Mouse (Mus musculus): ENCODE results near the gene Mpig6b.
A peak's percentile ranks its signal among the peaks of the same experiment; 100 is the strongest.

Mpig6b gene

DNA sequence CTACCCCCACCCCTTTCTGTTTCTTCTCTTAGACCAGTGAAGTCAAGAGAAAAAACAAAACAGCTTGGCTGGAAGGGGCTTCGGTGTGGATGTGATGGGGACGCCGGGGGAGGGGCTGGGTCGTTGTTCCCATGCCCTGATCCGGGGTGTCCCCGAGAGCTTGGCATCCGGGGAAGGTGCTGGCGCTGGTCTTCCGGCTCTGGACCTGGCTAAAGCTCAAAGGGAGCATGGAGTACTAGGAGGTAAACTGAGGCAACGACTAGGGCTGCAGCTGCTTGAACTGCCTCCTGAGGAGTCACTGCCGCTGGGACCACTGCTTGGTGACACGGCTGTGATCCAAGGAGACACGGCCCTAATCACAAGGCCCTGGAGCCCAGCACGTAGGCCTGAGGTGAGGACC lies 5.9 kb downstream of the Mpig6b start:
- DNase-seq (ENCODE audit: low spot score in 2 of 2) = no peak

DNA sequence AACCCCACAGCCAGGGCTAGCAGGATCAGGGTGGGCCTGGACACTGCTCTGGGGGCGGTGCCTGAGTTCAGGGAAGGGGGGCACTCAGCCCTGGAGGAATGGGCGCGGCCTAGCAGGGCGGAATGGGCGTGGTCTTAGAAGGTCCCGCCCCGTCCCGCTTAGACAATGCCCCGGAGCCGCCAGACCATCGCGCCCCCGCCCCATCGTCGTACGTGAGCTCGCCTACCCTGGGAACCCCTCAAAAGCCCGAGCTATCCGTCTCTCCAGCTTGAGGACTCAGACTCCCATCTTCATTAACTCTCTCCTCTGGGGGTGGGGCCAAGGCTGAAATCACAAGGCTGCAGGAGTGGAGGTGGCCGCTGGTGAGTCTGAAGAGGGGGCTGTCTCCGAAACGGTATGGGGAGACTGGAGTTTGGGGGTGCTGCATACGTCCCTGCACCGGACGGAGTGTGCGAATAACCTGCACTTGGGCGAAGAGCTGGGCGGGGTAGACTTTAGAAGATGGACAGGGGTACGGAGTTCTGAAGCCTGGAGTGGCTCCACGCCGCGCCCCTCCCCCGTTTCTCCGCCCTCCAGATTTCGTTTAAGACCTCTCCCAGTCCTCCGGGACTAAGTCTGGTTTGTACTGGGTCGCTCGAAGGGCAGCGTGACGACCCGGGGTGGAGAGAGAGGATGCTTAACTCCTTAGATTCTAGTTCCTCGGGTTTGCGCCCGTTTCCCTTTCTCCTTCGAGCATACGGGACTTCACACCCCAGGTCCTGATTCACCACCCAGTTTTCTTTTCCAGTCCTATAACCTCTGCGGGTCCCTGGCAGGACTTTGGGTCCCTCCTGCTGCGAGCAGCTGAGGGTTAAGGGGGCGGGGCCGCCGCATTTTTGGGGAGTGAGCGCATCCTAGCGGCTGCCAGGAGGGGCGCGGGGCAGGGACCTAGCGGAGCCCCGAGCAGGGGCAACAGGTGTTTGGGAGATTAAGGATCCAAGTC lies 6.8 kb downstream of the Mpig6b start, which contains the start of gene Ddah2:
TSS of gene Ddah2 (plus strand) at position 125 of the 982 bp plus-strand sequence.
- DNase-seq (ENCODE audit: low spot score in 2 of 2) = peak; percentile 46 to 66

DNA sequence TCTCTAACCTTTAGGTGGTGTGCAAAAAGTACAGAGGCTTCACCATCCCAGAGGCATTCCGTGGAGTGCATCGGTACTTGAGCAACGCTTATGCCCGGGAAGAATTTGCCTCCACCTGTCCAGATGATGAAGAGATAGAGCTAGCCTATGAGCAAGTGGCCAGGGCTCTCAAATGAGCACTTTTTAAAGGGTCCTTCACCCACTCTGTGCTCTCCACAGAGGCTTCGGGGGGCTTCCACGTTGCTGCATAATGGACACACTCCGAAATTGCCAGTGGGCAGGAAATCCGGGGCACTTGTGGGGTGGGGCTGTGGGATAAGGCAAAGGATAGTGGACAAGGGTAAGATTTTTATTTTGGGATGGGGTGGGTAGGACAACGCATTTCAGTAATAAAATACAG lies 7.7 kb downstream of the Mpig6b start:
- DNase-seq (ENCODE audit: low spot score in 2 of 2) = no peak

DNA sequence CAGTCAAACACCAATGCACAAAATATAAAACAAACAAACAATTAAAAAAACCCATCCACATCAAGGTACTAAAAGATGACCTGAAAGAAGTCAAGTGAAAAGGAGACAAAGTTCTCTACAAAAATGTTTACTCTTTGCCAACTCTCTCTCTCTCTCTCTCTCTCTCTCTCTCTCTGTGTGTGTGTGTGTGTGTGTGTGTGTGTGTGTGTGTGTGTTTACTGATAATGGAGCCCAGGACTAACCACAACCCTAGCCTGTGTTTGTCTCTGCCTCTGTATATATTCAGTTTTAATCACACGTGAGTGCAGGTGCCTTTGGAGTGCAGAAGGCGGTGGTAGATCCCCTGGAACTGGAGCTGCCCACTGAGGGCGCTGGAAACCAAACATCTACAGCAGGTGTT lies 8.9 kb downstream of the Mpig6b start:
- no peak for DNase-seq (ENCODE audit: low spot score in 2 of 2)

DNA sequence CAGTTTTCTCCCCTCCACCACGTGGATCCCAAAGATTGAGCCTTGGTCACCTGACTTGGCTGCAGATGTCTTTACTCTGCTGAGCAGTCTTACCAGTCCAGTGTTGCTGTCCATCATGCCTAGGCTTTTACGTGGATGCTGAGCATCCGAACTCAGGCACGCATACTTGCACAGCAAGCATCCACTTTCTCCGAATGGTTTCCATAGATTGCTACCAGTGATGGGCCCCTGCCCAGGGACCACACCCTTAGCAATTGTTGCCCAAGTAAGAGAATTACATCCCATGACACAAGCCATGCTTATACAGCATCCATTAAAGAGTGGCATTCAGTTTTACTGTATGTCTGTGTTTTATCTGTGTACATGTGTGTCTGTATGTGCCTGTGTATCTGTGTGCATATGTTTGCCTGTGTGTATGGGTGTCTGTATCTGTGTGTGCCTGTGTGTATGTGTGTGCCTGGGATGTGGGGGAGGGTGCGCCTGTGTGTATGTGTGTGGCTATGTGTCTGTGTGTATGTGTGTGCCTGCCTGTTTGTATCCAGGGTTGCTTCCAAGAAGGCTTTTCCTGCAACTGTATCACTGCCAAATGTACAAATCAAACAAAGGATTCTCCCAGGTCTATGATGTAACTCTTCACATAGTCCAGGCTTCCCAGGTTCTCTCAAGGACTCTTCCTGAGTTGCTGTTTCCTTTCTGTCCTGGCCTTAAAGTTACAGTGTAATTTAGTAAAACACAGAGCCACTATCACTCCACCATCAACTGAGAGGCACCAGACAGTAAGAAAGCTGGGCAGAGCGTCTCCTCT lies 10.1 kb downstream of the Mpig6b start:
- DNase-seq (ENCODE audit: low spot score in 2 of 2) = no peak

DNA sequence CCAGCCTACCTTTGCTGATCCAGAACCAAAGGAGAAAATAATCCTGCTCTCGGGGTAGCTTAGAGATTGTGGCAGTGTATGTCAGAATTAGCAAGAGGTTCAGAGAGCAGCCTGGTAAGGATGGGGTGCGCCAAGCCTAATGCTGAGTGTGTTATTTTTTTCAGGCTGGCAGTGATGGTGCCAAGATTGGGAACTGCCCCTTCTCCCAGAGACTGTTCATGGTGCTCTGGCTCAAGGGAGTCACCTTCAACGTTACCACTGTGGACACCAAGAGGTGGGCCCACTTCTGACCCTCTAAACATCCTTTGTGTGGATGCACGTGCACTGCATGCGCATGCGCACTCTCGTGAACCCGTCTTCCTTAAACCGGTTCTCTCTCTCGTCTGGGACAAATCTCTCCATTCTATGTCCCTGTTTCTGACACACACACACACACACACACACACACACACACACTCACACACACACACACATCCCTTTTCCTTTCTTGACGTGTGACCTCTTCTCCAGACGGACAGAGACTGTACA lies 13.6 kb downstream of the Mpig6b start:
- no peak for DNase-seq (ENCODE audit: low spot score in 2 of 2)

DNA sequence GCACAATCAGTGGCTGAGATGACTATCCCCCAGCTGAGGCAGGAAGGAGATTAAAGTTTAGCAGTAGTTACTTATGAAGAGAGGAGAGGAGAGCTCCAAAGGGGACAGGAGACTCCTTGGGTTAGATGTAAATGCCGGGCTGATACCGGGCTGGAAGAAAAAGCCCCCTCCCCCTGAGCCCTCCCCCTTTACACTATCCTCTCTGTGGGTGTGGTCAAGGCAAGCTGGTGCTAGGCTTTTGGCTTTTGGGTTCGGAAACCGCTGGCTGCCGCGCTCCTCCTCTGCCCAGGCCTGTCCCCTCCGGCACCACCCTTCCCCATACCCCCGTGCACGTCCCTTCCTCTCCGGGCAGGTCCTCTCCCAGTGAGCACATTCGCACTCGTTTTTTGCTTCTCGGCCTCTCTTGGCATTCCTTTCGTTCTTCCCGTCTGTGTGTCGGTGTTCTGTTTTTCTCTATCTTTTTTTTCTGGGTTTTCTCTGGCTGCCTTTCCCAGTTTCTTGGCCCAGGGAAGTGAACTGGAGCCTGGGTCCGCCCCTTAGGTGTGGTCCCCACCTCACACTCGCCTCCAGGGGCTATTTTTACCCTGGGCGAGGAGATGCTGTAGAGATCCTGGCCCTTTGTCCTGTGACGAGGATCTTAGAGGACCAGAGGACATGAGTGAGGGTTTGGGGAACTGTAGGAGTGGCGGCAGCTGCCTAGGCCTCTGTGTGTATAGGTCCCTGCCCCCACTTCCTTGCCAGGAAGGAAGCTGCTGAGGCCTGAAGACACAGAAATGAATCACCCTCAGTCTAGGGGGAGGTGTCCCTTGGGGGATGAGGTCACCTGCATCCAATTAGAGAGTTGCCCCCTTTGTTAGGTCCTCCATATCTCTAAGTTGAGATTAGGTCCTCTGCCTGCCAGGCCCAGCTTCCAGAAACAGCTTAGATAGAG lies 14.6 kb downstream of the Mpig6b start:
- no peak for DNase-seq (ENCODE audit: low spot score in 2 of 2)

DNA sequence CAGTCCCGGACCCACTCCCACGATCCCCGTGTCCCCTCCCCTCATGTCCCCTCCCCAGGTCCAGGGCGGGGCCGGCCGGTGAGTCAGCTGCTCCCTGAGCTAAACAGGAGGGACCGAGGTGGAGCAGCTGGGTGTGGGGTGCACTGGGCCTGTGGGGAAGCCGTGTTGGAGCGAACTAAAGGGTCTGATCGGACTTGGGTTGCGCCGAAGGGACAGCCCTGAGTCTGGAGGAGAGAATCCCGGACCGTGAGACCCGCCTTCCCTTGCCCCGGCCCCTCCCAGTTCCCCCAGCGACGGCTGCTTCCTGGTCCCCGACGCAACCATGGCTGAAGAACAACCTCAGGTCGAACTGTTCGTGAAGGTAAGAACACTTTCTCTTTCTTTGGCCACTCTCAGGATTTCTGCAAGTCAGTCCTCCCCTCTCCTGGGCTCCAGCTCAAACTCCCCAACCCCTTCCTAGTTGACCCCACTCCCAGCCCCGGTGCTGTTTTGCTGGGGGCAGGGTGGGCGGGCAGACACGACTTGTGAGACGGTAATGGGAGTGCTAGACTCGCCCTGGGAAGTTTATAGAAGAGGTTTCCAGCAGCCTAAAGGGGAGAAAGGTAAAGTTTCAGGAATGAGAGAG lies 15.7 kb downstream of the Mpig6b start:
- DNase-seq (ENCODE audit: low spot score in 2 of 2) = no peak

DNA sequence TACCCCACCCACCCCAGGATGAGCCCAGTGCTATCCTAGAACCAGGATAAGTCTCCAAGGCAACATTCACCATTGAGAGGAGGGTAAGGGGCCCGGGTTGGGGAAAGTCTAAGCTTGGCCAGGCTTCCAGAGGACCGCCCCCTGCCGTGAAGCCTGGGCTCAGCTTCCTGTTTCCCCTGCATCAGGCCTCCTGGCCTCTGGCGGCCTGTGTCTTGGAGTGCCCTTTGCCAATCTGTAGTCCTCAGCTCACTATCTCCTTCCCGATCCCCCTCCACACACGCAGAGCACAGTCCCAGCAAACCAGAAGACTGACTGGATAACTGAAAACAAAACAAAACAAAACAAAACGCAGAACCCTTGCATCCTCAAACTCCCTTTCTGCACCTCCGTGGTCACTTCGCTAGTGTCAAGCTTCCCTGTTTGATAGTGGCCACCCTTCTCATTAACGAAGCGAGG lies 16.4 kb downstream of the Mpig6b start, which contains the start of gene Clic1:
TSS of gene Clic1 (plus strand) at position 406 of the 456 bp plus-strand sequence.
- no peak for DNase-seq (ENCODE audit: low spot score in 2 of 2)

DNA sequence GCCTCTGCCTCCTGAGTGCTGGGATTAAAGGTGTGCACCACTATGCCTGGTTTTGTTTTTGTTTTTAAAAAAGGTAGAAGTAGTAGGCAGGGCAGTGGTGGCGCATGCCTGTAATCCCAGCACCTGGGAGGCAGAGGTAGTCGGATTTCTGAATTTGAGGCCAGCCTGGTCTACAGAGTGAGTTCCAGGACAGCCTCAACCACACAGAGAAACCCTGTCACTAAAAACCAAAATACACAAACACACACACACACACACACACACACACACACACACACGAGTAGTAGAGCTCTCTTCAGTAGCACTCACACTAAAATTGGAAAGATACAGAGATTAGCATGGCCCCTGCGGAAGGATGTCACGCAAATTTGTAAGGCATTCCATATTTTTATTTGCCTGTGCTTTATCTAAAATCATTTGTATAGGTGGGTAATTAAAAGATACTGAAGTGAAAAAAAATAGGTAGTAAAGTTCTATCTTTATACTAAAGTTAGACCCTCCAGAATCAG lies 17.0 kb downstream of the Mpig6b start:
- no peak for DNase-seq (ENCODE audit: low spot score in 2 of 2)

DNA sequence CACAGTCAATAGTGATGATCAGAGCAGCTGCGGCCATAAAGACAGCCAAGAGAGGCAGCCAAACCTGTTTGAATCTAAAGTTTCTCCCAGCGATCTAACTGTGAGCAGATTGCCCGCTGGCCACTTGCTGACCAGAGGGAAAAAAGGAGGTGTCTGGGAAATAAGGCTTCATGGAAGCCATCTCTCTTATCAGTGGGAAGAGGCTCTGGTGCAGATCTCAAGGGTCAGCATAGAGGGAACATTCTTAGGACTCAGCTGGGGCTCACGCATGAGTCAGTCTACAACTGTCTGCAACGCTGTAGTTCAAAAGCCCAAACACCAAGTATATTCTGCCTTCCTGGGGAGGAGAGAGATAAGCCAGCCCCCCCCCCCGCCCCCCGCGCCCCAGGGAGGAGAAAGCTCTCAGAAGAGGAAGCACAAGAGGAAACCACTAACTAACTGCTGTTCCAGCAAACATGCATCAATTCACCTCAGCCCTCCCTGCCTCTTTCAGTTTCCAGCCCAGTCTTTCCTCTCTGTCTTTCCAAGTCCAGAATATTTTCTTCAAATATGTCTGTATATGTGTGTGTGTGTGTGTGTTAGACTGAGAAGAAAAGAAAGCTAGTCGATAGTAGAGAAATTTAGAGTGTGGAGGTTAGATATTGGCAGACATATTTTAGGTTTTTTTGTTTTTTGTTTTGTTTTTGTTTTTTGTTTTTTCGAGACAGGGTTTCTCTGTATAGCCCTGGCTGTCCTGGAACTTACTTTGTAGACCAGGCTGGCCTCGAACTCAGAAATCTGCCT lies 17.6 kb downstream of the Mpig6b start:
- no peak for DNase-seq (ENCODE audit: low spot score in 2 of 2)

DNA sequence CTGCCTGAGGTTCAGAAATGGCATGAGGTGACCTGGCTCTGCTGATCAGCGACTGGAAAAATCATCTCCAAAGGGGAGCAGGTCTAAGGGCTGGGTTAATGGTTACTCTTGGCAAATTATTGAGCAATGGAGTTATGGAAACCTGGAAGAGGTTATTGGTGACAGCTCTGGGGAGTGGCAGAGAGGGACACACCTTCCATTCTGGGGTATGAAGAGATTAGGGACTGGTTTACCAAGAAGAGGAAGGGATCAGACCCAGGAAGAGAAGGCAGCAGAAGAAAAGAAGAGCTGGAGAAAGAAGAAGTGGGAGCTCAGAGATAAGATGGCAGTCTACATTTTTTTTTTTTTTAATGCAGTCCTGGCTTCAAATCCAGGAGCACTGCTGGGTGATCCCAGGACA lies 18.3 kb downstream of the Mpig6b start:
- DNase-seq (ENCODE audit: low spot score in 2 of 2) = no peak

DNA sequence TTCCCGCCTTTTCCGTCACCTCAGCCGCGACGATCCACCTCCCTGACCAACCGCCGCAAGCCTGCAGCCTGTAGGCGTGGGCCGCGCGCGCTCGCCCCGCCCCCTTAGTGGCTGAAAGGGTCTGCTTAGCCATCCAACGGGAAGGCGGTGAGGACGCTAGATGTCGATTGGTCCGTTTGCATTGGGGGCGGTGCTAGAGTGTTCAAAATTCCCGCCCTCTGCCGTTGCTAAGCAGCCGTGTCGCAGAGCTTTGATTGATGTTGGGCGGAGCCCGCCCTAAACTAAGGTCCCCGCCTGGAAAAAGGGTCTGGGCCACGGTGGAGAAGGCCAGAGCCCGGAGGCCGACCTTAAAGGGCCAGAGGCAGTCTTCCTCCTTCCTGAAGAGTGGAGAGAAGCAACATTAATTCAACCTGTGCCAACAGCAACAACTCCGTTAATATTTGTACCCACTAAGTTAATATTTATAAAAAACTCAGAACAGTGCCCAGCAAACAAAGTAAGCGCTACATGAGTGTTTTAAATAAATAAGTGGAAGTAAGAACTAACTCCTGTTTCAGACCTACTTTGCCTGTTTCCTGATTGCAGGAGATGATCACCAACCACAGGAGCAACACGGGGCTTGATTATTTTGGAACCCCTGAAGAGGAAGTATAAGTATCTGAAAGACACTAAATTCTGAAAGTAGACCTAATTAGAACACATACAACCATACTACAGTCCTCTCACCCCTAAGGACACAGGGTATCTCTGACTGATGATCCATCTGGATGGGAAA lies 19.1 kb downstream of the Mpig6b start, which contains the start of gene Msh5:
TSS of gene Msh5 (minus strand) at position 65 of the 775 bp plus-strand sequence.
- peak; percentile 91 to 92 for DNase-seq (ENCODE audit: low spot score in 2 of 2)

DNA sequence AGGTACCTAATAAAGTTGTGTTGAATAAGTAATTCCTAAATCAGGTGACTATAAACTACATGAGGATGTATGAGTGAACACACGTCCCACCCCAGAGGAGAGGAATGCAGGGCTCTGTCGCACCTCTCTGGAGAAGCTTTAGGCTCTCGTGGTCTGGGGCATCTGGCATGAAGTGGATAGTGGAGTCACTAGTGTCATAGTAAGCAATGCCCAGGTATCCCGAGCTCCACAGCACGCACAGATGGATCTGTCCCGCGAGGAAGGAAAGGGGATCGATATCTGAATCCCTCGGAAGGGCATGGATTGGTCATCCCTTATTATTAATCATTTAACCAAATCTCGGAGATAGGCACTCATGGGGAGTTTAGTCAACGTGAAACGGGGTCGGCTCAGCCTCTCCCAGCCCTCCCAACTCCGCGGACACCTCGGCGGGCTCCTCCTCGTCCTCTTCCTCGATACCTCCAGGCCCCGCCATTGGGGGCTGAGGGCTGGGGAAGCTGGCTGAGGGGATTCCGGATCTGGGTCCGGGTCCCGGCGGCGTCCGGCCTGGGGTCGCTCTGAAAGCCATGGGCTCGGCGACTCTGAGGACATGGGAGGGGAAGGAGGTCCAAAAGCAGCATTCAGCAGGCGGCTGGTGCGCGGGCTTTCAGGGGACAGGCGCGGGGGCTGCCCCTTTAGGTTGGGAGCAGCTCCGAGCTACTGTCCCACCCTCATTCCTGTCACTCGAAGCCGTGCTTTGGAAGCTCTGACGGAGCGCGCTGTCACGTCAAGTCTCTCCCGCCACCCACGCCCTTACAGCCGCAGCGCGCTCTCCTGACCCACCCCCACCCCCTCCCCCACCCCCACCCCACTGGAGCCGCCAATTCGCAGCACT lies 19.9 kb downstream of the Mpig6b start:
- no peak for DNase-seq (ENCODE audit: low spot score in 2 of 2)

DNA sequence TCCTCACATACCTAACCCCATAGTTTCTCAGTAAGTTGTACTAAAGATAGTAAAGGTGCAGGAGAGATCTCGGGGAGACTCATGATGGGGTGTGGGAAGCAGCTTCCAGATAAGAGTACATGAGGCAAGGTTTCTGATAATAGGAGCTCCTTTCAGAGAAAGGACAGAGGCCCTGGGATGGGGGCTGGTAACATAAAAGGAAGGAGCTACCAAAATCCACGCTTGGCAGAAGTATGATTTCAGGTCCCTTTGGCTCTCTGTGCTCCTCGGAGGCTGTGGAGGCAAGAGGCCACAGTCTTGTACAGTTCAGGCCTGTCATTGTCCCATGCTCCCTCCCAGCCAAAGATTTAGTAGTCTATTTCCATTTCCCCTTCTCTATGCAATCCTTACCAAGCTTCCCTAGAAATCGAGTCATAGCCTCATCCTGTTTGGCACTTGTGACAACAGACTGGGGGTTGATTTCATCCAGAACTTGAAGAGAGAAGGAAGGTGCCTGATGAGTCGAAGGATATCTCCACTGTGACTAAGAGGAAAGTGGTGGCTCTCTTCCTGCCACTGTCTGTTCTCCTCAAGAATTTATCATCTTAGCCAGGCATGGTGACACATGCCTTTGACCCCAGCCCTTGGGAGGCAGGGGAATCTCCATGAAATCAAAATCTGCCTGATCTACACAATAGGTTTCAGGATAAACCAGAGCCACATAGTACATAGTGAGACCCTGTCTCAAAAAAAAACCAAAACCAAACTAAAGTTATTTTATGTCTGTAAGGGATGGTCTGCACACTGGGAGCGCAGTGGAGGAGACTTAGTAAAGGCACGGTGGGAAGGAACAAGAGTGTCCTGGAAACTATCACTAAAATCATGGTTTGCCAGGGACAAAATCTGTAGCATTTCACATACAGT lies 20.8 kb downstream of the Mpig6b start:
- no peak for DNase-seq (ENCODE audit: low spot score in 2 of 2)

DNA sequence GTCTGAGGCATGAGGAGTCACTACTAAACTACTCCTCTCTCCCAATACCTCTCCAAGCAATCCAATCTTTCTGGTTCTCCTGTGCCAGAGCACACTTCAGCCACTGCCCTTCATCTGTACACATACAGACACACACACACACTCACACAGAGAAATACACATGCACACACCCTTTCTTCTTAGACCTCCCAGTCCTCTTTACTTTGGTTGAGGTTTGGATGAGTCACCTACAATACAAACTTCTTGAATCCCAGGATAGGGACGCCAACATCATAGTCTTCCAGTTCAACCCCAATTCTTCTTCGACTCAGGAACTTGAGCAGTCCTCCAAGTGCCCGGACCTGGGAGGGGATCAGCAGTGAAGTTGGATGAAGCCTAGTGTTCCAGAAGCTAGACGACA lies 22.2 kb downstream of the Mpig6b start:
- no peak for DNase-seq (ENCODE audit: low spot score in 2 of 2)
